Mouse (Mus musculus) c-Kit-positive CD71-negative TER-119-negative erythroid progenitor cells, embryonic 14.5 days (primary cell): ENCODE measurements around the gene Llgl2.

ENCODE experiments used
- DNase-seq: peaks from one replicate; pipeline ENCODE4 v3.0.0-alpha.2; 2013; ENCODE audit warnings: low read depth

The Llgl2 gene

DNA sequence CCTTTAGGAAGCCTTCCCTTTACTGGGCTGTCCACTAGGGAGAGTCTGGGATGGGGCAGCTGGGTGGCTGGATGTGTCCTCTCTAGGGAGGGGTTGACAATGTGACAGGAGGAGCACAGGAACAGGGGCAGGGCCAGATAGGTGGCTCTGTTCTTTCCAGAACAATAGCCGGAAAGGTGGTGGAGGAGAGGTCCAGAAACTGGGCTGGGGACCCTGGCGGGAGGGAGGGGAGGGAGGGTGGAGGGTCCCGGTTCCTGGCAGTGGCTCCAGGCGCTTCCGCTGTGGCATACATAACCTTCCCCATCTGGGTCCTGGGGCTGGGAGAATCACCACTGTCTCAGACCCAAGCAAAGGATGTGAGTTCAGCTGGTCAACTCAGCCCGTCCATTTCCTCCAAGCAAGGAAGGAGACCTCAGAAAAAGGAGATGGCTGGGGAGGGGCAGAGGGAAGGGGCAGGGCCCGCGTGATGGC, 14.5 kb upstream of the Llgl2 start:
- no peak for DNase-seq

DNA sequence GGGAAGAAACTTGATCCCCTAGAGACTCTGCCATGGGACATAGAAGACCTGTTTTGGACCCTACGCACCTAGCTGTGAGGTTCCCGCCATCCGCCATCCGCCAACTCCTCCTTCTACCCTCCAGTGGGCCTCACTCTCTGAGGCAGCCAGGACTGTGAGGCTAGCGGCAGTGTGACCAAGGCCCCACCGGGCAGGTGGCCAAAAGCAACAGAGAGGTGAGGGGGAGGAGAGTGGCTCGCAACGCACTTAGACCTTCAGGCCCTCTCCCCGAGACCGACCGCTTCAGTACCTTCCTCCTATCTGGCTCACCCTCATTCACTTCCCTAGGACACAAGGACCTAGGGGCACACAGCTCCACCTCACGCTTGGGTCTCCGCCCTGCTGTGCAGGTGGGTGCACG, 13.5 kb upstream of the Llgl2 start:
- no peak for DNase-seq

DNA sequence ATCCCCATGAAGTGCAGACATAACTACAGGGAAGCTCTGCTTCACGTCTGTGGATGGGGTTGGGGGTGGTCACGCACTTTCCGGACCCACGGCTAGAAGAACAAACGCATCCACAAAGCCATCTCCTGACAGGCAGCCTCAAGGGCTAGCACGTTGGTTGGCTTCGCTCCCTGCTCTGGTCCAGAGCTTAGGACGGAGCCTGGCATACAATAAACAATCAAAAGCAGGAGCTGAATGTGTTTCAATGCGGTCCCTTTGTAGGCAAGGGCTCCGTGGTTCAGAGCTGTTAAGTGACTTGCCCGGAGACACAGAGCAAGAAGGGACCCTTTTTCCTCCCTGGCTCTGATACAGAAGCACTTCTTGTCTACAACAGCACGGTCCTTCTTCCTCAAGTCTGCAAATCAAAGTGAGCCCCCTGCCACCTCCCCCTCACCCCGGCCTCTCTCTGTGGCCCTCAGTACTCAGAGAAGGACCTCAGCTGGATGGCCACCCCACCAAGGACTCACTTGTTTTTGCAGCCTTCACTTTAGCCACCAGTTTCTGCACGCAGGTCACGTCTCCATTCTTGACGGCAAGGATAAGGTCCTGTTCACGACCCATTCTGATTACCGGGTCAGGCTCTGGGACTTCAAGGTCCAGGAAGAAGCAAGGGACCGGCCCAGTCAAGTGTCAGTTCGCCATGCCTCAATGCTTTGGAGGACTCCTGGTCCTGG, 12.3 kb upstream of the Llgl2 start:
- DNase-seq, result no peak

DNA sequence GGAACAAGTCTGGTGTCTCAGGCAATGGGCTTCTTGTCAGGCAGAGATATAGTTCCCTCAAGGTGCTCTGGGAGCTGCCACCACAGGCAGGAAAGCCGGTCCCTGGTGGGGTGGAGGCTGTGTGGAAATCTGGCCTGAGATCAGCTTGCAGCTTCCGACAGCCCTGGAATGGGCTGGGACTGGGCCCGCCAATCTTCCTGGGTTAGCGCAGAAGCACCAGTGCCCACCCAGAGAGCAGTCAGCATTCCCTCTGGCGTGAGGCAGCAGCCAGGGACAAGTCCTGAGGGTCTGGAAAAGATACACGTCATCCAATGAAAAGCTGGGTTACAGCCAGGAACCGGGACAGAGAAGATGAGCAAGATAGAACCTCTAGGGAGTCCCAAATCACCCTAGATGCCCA, 11.8 kb upstream of the Llgl2 start:
- DNase-seq, result no peak

DNA sequence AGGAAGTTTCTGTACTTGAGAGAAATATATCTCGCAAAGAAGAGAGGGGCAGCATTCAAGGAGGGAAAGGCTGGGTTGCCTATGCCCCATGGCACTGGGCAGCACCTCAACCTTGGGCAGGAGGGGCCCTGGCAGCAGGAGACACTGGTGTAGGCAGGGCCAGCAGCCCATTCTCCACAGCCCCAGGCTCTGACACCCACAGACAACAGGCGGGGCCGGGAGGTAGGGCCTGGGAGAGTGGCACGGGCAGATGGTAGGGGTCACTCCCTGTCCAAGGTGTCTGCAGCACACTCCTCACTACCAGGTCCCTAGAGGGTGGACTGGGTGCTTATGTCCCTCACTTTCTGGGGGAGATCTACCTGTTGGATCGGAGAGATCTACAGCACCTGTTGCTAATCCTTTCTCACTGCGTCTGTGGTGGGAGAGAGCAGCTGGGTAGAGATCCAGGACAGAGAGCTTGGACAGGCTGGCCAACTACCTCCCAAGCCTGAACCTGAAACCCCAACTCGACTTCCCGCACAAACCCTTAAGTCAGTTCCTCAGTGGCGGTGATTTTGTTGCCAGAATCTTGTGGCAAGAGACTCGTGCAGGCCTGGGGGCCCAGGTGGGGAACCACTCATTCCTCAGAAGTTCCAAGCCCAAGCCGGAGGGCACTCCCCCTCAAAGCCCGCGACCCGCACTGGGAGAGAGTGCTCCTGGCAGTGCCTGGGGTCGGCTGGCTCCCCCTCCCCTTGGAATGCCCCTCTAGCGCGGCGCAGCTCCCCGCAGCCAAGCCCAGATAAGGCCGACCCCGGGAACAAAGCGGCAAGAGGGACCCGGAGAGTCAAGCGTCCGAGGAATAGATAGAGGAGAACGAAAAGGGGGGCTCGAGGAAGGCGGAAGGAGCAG, 11.1 kb upstream of the Llgl2 start:
- no peak for DNase-seq

DNA sequence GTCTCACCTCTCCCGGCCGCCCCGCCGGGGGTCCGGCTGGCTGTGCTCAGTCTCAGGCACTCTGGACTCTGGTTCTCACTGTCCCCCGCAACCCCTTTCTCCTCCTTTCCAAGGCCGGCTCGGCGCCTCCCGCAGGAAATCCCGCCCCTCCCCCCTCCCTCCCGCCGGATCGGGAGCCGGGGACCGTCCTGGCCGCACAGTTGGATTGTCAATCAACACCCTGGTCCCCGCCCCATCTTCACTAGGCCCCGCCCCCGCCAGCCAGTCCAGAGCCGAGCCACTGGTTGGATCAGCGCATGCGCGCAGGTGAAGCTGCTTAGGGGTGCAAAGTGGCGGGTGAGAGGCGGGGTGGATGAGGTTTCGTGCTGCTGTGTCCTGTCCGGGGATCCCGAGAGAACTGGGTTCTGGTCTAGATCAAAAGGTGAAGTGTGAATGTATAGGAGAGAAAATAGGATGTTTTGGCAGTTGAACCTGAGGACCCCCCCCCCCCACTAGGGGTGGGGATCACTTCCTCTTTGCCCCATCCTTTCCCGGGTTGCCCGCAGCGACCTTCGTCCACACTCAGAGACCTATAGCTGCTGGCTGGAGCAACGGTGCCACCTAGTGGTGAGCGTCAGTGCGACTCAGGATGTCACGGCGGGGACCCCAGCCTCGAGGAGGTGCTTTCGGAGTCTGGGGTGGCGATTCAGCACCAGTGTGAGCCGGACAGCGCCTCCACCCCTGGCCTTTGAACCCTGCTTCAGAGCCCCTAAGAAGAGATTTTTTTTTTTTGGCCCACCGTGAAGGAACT, 10.1 kb upstream of the Llgl2 start, which contains the start of gene Caskin2:
Caskin2 (minus strand) TSS at position 133 of the 790 bp plus-strand sequence.
- peak; percentile 97 for DNase-seq

DNA sequence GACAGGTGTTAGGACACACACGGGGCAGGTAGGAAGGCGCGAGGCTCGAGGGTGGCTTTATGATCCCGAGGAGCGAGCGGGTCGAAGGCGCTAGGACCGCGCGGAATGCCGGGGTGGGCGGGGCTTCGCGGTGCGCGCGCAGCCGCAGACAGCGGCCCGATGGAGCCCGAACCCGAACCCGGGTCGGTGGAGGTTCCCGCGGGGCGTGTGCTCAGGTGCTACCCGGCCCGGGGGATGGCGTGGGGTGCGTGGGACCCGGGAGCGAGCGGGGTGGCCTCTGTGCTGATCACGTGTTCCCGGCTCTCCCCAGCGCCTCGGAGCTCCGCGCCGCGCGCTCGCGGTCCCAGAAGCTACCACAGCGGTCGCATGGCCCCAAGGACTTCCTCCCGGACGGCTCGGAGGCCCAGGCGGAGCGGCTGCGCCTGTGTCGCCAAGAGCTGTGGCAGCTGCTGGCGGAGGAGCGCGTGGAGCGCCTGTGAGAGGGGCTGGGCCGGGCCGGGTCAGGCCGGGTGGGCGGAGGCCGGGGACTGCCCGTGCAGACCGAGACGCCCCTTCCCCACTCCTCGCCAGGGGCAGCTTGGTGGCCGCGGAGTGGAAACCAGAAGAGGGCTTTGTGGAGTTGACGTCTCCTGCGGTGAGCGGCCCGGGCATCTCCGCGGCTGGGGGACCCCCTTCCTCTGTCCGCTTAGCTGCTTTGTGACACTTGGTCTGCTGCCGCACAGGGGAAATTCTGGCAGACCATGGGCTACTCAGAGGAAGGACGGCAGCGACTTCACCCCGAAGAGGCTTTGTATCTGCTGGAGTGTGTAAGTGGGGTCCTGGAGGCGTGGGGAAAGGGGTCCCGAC, 9.0 kb upstream of the Llgl2 start, which contains the start of gene Tsen54:
Tsen54 (plus strand) TSS at position 120 of the 846 bp plus-strand sequence.
- peak; percentile 58 for DNase-seq

DNA sequence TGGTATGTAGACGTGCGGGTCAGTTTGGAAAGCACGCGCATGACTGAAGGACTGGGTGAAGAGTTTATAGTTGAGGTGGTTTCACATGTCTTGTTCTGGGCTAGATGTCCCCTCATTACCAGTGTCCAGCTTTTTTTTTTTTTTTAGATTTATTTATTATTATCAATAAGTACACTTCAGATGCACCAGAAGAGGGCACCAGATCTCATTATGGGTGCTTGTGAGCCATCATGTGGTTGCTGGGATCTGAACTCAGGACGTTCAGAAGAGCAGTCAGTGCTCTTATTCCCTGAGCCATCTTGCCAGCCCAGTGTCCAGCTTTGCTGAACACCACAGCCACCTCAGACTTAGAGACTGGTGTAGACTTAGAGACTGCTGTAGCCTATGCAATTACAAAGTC, 6.5 kb upstream of the Llgl2 start:
- no peak for DNase-seq

DNA sequence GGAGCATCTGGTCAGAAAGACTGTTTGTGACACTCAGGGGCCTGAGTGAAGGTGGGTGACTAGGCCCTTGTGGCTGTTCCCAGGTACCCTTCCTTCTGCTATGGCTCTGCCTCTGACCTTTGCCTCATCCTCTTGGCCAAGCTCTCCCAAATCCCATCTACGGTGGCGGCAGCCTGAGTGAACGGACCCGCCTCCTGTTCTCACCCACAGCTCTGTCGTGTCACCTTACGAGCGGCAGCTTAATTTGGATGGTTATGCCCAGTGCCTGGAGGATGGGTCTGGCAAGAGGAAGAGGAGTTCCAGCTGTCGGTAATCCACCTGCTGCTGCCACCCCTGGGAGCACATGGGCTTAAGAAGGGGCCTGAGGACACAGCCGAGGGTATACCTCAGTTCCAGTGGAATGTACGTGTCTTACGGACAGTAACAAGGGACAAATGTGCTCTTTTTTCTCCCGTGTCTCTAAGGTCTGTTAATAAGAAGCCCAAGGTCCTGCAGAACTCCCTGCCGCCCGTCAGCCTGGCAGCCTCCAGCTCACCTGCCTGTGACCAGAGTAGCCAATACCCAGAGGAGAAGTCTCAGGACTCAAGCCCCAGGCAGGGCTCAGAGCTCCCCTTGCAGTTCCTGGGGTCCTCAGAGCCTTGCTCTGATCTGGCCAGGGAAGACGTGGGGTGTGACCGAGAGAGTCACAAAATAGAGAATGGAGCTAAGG, 3.8 kb upstream of the Llgl2 start:
- DNase-seq, result no peak

DNA sequence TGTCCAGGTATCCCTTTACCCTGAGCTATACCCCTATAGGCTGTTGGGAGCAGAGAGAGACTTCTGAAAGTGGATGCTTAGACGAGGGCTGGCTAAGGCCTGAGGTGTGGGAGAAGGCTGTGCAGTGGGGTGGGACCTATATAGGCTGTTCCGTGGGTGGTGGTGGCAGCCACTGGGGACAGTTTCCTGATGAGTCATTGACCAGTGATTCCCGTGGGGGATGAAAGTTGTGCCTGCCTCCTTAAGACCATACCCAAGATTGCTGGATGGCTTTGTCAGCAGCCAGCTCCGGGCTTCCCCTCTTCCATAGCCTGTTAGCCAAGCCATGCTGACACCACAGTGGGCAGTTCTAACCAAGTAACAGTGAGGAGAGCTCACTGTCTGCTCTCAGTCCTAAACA, 2.8 kb upstream of the Llgl2 start:
- no peak for DNase-seq

DNA sequence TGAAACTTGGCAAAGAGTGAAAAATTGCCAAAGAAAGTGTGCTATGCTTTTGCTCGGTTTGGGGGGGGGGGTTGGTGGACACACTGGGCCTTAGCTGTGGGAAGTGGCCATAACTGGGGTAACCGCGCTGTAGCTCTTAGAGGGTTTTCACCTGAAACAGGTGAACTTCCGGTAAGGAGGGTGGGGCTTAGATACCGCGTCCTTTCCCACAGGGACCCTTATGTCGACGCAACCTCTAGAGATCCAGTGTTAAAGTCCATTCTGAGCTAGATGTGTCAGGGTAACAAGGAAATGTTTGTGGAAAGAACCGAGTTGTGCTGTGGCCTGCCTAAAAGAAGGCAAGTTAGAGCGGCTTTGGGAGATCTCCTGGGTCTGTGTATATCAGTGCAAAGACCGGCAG, 964 bp downstream of the Llgl2 start:
- DNase-seq, result no peak

DNA sequence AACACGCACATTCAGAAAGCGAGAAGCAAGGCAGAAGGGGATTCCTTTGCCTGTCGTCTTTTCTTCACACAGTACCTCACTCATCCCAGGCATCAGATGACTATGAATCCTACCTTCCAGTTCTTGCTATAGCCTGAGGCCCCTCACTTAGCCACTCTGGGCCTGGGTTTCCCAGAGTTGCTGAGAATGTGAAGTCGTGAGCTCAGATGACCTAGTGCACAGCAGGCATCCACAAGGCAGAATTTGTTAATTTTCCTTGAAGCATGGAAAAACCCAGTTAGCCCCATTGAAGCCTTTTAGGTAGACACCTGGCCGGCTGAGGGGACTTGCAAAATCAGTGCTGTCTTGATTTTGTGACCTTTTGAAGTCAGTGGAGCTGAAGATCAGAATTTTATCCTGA, 2.6 kb downstream of the Llgl2 start:
- no peak for DNase-seq

DNA sequence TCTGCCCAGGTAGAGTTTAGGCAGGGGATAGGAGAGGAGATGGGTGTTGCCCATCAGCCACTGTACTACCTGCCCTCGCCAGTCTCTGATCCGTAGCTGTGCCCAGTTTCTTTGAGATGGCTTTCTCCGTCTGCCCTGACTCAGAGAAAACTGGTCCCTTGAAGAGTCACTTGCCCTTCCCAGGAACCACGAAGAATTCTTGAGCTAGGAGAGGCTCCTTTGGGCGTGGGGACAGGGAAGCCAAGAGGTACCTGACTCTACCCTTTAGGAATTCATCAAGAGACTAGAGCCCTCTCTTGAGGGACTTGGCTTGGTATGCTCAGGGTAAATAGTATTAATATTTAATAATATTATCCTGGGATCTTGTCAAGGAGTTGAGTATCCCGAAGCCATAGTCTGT, 3.8 kb downstream of the Llgl2 start:
- DNase-seq, result no peak

DNA sequence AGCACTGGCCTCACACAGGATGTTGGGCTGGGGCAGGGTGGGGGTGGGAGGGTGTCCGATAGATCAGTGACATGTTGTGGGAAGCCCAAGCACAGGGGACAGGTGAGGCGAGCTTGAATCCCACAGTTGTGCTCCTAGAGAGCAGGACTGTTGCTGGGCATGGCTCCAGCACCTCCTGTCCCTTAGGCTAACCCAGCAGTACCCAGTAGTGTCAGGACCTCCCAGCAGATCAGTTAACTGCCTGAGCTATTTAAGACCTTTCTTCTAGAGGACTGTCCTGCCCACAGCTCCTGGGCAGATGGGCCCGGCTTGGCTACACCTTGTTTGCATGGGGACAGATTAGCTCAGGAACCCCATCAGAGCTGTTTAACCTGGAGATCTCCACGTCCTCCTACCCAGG, 5.2 kb downstream of the Llgl2 start:
- no peak for DNase-seq

DNA sequence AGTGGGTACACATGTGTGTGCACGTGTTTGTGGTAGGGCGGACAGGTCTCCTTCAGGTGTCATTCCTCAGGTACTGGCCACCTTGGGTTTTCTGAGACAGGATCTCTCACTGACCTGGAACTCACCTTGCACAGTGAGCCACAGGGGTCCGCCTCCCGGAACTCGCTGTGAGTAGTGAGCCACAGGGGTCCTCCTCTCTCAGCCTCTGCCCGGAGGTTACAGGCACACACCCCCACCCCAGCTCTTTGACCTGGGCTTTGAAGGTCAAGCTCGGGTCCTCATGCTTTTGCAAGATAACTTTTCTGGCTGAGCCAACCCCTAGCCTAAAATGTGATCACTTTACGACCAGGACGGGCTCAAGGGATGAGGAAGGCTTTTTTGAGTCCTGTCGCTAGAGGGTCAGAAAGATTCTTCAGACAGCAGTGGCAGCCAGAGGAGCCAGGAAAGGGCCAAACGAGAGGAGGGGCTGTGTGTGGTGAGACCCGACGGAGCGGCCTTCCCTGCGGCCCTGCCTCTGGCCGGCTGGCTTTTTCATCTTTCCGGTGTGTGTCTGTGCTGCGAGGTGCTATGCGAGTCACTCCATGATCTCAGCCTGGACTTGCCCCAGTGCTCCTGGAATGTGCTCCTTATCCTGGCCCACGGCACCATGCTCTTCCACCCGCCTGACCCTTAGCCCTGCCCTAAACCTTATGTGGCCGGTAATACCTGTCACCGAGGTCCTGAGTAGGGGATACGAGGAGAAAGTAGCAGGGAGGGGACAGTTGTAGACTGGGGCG, 6.9 kb downstream of the Llgl2 start:
- DNase-seq, result no peak

DNA sequence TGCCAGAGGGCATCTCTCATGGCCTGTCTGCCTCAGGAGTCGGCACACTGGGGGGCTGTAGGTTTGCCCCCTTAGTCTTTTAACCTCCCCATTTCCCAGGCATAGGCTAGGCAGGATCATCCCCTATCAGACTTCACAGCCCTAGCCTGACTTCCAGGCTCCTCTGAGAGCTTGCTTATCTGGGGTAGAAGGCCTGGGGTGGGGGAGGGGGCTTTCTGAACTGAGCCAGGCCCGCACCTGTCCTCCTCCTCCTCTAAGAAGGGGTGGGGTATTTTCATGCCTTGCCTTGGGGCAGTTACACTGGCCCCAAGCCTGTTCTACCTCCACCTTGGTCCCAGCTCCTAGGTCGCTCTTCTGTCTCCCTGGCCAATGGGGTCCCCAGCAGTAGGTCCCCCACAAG, 7.7 kb downstream of the Llgl2 start:
- no peak for DNase-seq

DNA sequence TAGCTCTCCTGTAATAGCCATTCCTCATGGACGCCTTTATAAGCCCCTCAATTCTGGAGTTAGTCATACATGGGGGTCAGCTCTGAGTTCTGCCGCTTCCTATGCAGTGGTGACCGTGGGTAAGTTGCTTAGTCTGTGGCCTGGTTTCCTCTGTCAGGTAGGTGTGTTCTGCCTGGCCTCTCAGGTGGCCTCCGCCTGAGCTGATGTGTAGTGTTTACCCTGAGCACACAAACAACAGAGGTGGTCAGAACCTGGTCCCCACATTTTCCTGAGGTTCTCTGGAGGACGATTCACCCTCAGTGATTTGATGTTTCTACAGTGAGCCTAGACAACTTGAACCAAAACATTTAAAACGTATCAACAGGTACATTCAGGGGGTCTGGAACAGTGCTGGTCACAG, 8.2 kb downstream of the Llgl2 start:
- DNase-seq, result no peak

DNA sequence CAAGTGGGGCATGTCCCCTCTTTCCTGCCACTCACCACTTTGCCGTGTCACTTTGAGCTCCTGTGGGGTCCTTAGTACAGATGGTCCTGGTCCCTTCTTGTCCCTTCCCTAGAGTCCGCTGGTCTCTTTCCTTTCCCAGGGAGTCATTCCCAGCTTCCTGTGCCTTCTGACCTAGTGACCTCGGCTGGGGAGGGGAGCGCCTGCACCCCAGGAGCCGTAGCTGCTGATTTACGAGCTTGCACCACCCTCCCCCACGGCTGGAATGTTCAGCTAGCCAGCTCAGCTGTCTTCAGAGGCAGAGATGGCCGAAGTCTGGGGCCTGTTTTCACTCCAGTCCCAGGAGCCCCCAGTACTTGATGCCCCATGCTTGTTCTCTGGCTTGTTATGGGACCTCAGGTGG, 8.7 kb downstream of the Llgl2 start:
- DNase-seq, result no peak

DNA sequence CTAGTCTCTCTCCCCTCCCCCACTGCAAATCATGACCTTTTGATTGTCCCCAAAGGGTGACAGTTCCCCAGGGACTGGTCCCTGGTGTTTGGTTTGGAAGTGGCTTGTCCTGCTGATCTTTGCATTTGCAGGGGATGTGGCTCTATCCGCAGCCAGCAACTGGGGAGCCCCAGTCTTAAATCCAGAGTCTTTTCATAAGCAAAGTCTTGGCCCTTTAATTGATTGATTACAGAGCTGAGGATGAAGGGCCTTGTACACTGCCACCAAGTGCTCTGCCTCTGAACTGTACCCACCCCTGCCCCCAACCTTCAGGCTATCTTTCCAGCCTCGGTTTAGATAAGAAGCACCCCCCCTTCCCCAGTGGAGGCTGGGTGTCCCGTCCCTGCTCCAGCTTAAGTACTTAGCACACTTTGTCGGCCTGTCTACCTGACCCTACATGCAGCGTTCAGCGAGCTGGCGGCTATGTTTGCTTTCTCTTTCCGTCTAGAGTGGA, 9.2 kb downstream of the Llgl2 start:
- DNase-seq, result no peak

DNA sequence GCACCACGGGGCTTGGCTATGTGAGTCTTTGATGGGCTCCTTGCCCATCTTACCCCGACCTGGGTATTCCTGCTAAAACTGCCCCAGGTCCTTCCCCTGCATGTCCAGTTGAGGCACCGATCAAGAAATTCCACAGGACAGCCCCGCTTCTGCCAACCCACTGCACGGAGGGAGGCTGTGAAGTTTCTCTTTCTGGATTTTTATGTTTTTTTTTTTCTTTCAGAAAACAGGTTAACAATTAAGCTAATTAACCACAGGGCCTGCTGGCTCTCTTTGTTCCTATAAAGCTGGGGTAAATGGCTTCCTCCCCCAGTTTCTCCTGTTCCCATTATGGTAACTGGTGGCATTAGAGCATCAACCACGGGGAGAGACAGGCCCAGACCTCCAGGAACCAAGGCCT, 10.2 kb downstream of the Llgl2 start:
- no peak for DNase-seq
